Mouse (Mus musculus) naive thymus-derived CD4-positive, alpha-beta T cell, adult 2 months (primary cell): Measurements from ENCODE around the gene Cux2.
"Not testable (repeated sequence)": the region's sequence is repeated elsewhere in the genome, so short reads cannot be mapped to it uniquely, and the experiment has no call there.

Source experiments
- DNase-seq: peaks from one replicate; pipeline ENCODE4 v3.0.0-alpha.2; 2011; ENCODE audit warnings: low read depth

Gene Cux2

GRCm38 (mm10) chr5:121864330-121864729 is 185.6 kb downstream of the Cux2 start:
- no peak for DNase-seq

DNA sequence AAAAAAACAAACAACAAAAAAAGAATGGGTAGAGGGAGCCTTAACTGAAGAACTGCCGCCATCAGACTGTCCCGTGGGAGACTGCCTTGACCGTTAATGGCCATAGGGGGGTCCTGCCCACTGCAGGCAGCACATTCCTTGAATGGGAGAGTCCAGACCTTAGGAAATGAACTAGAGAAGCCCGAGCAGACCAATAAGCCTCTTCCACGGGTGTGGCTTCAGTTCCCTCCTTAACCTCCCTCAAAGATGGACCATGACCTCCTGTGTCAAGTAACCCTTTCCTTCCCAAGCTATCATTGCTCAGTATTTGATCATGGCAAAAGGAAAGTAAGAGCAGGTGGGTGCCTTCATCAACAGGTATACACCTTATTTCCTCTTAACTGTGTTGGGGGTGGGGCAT is 187.9 kb downstream of the Cux2 start:
- DNase-seq, result no peak

- no peak for DNase-seq
These were observed 191.5 kb downstream of the Cux2 start for GRCm38 (mm10) chr5:121858427-121858826.

DNA sequence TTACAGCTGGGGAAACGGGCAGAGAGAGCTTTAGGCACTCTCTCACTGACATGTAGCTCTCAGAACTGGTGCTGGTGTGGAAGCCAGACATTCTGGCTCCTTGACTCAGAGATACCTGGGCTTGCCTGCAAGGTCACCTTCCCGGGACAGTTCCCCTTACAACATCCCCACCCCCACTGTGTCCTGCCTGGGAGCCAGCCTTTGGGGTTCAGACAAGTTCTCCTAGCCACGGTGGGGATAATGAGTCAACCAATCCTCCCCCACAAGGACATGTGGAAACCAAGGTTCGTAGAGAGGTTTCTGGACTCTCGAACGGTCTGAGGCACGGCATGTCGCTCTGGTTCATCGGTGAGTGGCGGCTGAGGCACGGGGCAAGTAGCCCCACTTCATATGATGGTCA is 193.2 kb downstream of the Cux2 start:
- no peak for DNase-seq

- DNase-seq, result no peak
These were observed 195.1 kb downstream of the Cux2 start for GRCm38 (mm10) chr5:121854768-121855167.

DNA sequence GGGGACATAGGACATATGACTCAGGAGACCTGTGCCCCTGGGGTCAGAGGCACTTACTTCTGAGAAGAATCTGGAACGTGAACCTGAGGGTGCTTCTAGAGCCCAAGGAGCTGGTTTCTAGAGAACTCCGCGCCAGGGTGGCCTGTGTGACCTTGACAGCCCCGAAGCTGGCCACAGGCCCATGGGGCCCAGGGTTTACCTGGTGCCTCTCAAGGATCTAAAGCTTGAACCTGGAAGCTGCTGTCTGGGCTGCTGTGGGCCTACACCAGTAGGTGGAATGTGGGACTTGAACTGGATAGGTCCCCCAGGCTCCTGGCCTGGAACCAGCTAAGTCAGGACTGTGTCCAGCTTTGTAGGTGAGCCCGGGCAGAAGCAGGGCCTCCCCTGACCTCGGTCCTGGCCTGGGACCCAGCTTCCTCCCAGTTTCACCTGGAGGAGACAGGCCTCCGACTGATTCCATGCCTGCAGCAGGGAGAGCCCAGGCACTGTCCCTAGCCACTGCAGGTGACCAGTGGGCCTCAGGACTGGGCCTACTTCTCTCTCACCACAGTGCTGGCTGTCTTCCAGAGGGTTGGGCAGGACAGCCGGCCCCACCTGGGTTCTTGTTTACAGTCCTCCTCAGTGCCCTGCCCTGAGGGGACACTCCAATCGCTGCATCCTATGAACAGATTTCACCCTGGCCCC is 196.4 kb downstream of the Cux2 start:
- no peak for DNase-seq

- peak; percentile 20 for DNase-seq
These were observed 200.2 kb downstream of the Cux2 start for GRCm38 (mm10) chr5:121849478-121850349.

- peak; percentile 90 for DNase-seq
These were observed 201.2 kb downstream of the Cux2 start, which contains the start of gene Pheta1 for GRCm38 (mm10) chr5:121848743-121849142. Pheta1 (plus strand) TSS chr5:121848984.

DNA sequence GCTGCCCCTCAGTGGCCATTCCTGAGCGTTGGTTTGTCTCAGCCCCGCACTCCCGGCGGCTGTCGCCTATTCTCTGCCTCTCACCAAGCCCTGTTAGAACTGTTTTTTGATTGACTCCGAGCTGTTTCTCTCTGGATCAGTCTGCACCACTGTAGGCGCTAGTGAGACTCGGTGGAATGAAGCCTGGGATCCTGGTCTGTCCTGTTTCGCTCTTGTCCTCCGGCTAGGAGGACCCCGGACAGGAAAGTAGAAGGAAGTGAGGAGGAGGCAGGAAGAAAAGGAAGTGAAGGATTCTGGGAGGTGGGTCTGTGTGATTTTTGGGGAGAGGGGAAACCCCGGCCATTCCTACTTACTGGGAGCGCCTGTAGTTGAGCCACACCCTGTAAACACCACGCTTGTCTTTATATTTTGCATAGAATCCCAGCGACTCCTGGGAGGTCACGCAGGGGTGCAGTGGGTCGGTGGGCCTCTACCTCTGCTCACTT is 201.8 kb downstream of the Cux2 start:
- DNase-seq, result peak; percentile 72

GRCm38 (mm10) chr5:121847269-121847668 is 202.6 kb downstream of the Cux2 start:
- not testable (repeated sequence) for DNase-seq

DNA sequence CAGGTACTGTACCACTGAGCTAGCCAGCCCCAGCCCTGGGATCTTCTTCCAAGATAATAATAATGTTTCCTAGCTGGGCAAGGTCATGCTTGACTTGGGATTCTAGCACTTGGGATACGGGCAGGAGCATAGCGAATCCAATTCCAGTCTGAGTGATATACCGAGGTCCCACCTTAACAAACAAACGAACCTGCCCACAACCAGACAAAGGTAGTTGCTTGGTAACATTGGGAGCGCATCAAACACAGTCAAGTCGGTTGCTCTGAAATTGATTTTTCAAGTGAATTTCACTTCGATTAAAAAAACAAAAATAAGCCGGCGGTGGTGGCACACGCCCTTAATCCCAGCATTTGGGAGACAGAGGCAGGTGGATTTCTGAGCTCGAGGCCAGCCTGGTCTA is 203.6 kb downstream of the Cux2 start:
- no peak for DNase-seq

GRCm38 (mm10) chr5:121845361-121845760 is 204.5 kb downstream of the Cux2 start:
- no peak for DNase-seq

- no peak for DNase-seq
These were observed 206.6 kb downstream of the Cux2 start for GRCm38 (mm10) chr5:121843138-121843905.

GRCm38 (mm10) chr5:121842665-121843118 is 207.2 kb downstream of the Cux2 start:
- peak; percentile 92 for DNase-seq

DNA sequence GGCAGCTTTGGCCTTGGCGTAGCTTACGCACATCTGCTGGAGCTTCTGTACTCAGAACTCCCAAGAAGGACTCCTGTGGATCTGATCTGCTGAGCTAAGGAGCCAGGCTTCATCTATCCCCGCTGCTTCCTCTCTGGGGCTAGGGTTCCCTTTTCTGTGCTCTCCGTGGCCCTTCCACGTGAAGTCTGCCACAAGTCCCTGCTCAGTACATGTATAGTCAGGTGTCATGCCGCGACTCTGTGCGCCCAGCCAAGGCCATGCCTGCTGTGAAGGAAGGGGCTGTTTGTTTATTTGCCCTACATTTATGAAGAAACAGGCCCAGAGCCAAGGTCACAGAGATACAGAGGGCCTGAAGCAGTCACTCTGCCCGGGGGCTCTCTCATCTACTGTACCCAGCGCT is 207.9 kb downstream of the Cux2 start:
- DNase-seq, result no peak

GRCm38 (mm10) chr5:121841516-121841915 is 208.4 kb downstream of the Cux2 start:
- no peak for DNase-seq

DNA sequence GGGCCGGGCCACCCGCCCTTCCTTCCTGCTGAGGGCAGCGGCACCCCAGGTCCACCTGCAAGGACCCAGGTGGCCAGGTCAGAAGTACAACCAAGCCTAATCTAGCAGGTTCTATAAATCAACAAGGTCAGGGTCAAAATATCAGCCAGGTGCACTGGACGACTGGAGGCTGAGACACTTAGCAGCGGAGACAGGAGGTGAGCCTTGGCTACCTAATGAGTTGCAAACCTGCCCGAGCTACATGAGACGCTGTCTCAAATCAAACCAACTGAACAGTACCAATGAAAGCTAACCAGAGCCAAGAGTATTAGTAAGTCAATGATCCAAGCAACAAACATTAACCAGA is 210.8 kb downstream of the Cux2 start:
- peak; percentile 49 for DNase-seq

DNA sequence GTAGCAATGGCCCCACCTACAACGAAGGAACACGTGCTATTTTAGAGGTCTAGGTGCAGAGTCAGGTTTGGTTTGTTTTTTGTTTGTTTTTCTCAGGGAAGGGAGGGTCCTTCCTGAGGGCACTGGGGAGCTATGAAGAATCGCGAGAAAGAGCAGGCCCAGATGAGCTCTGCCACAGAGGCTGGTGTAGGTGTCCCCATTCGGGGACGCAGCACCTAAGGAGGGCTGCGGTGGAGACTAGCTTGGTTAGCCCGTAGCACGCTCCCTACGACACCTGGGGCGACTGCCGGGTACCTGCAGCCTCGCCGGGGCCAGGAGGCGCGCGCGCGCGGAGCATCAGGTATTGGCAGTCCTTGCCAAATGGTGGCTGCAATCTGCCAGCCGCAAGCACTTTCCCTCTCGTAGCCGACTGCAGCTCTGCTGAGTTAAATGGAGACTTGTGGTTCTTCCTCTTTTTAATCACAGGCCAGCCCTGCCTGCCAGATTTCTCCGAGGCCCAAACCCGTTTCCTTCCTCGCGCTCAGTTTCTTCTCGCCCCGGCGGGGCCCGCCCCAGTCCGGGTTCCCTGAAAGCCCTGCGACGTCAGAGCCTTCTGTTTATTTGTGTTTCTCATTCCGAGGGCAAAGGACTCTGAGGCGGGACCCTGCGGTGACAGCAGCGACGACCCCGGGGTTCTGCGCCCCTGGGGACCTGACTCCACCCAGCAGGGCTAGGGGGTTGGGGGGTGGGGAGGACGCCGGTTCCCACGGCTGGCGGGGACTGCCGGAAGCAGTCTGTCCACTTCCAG is 211.4 kb downstream of the Cux2 start:
- DNase-seq, result peak; percentile 74

GRCm38 (mm10) chr5:121837441-121838340 is 212.2 kb downstream of the Cux2 start, which contains the start of gene Sh2b3:
Sh2b3 (minus strand) TSS chr5:121837646.
- DNase-seq, result peak; percentile 71

- peak; percentile 95 for DNase-seq
These were observed 213.0 kb downstream of the Cux2 start for GRCm38 (mm10) chr5:121836692-121837415.
